Mouse (Mus musculus) midbrain, embryonic 16.5 days (tissue): ENCODE measurements around the gene Ccna2. TPM values are rescaled to one million over a fixed set of nuclear protein-coding genes. Genes with fewer than 3 reads are reported as not detected.

ENCODE experiments used
- ATAC-seq: fragments of 200-750 bp; cut with Nextera tagmentation; 2 replicates; pipeline ENCODE4 v1.8.0; 2017; ENCODE audit warnings: moderate TSS enrichment
- H3K27ac ChIP-seq: fragments of 300-500 bp; sonication (generic); 2 replicates; pipeline ENCODE4 v1.5.1; 2014; ENCODE audit warnings: mild to moderate bottlenecking, low read length, mixed read lengths
- H3K27me3 ChIP-seq: fragments of 300-500 bp; sonication (generic); 2 replicates; pipeline ENCODE4 v1.6.1; 2014; ENCODE audit warnings: low read depth, low read length, mixed read lengths; ENCODE audit not compliant: control insufficient read depth, insufficient read depth
- H3K36me3 ChIP-seq: fragments of 300-500 bp; sonication (generic); 2 replicates; pipeline ENCODE4 v1.6.1; 2014; ENCODE audit warnings: mild to moderate bottlenecking, low read length, moderate library complexity, mixed read lengths; ENCODE audit not compliant: control insufficient read depth, insufficient read depth
- H3K4me1 ChIP-seq: fragments of 300-500 bp; sonication (generic); 2 replicates; pipeline ENCODE4 v1.6.1; 2014; ENCODE audit warnings: mild to moderate bottlenecking, low read length, mixed read lengths; ENCODE audit not compliant: control insufficient read depth, insufficient read depth
- H3K4me2 ChIP-seq: fragments of 300-500 bp; sonication (generic); 2 replicates; pipeline ENCODE4 v1.6.1; 2014; ENCODE audit warnings: mild to moderate bottlenecking, low read length, mixed read lengths
- H3K4me3 ChIP-seq: fragments of 300-500 bp; sonication (generic); 2 replicates; pipeline ENCODE4 v1.5.1; 2014; ENCODE audit warnings: low read depth, mild to moderate bottlenecking, low read length, moderate library complexity, mixed read lengths
- H3K9ac ChIP-seq: fragments of 300-500 bp; sonication (generic); 2 replicates; pipeline ENCODE4 v1.6.1; 2014; ENCODE audit warnings: low read depth, low read length, mixed read lengths
- H3K9me3 ChIP-seq: fragments of 300-500 bp; sonication (generic); replicated peaks from 2 replicates; pipeline ENCODE4 v1.6.1; 2014; ENCODE audit warnings: mild to moderate bottlenecking, low read length, mixed read lengths; ENCODE audit not compliant: control insufficient read depth, poor library complexity, severe bottlenecking
- WGBS: fragments of 180-500 bp; shearing (Covaris S2); extraction: QIAGEN DNeasy Blood & Tissue Kit; methylation state at CpG from one replicate; pipeline ENCODE4 v1.1.7; 2014; 5-methylcytosine and 5-hydroxymethylcytosine counted together
- polyA plus RNA-seq: library from polyadenylated mRNA; unstranded; fragments of >200 nt; fragmentation: Nextera tagmentation; extraction: Ambion mirVana; gene quantifications from 2 replicates; pipeline ENCODE4 v1.2.1, GENCODE M21; 2015

Ccna2 gene
- polyA plus RNA-seq, 1 experiment from 2014 or later = 17.6 TPM

- no peaks in the 10 kb centered on the region for H3K36me3 ChIP-seq
- H3K4me1 ChIP-seq = peaks cover 3% of the 10 kb centered on the region; the same call in 1 of the 2 replicates
- whole genome bisulfite sequencing = 88% methylated on average over 6 of the region's 6 CpGs
- no peaks in the 10 kb centered on the region for H3K9me3 ChIP-seq
- H3K27ac ChIP-seq = no peak overlapping the region
- no peak overlapping the region for H3K4me2 ChIP-seq
- no peak overlapping the region for H3K9ac ChIP-seq
- H3K4me3 ChIP-seq = no peak overlapping the region
- no peaks in the 10 kb centered on the region for H3K27me3 ChIP-seq
- no peak for ATAC-seq
Observed at GRCm38 (mm10) chr3:36530345-36530744, 41.6 kb downstream of the Ccna2 start.

- Histone ChIP-seq H3K27ac (no peak overlapping the region), H3K36me3 (no peaks in the 10 kb centered on the region), H3K4me2 (no peak overlapping the region), H3K4me3 (no peak overlapping the region), H3K9me3 (no peaks in the 10 kb centered on the region), H3K27me3 (peaks cover 7% of the 10 kb centered on the region; the same call in 1 of the 2 replicates), H3K4me1 (peaks cover 3% of the 10 kb centered on the region; the same call in 1 of the 2 replicates), H3K9ac (no peak overlapping the region)
- WGBS = 82% methylated on average over 3 of the region's 3 CpGs
- ATAC-seq = no peak
Observed at GRCm38 (mm10) chr3:36524466-36524865, 47.5 kb downstream of the Ccna2 start.

- H3K4me1 ChIP-seq = peaks cover 3% of the 10 kb centered on the region; the same call in 1 of the 2 replicates
- peak overlapping the region; percentile 72 for H3K4me2 ChIP-seq
- H3K27ac ChIP-seq = no peak overlapping the region
- H3K4me3 ChIP-seq = no peak overlapping the region
- no peaks in the 10 kb centered on the region for H3K9me3 ChIP-seq
- no peaks in the 10 kb centered on the region for H3K36me3 ChIP-seq
- H3K27me3 ChIP-seq = peaks cover 7% of the 10 kb centered on the region; the same call in 1 of the 2 replicates
- no peak for ATAC-seq
- no peak overlapping the region for H3K9ac ChIP-seq
- WGBS = 0% methylated on average over 4 of the region's 4 CpGs
Observed at GRCm38 (mm10) chr3:36522137-36522536, 49.8 kb downstream of the Ccna2 start.

GRCm38 (mm10) chr3:36521073-36522060, 50.6 kb downstream of the Ccna2 start, which contains the start of gene Gm11549:
Gm11549 (minus strand) TSS chr3:36521813.
- H3K9ac ChIP-seq = peak within 1 kb of the TSS; percentile 61
- WGBS = 1% methylated on average over 51 of the region's 51 CpGs

GRCm38 (mm10) chr3:36516196-36516595, 55.8 kb downstream of the Ccna2 start:
- Histone ChIP-seq H3K27ac (no peak overlapping the region), H3K9ac (no peak overlapping the region), H3K4me2 (no peak overlapping the region), H3K4me3 (no peak overlapping the region), H3K4me1 (peaks cover 3% of the 10 kb centered on the region; the same call in 1 of the 2 replicates), H3K36me3 (no peaks in the 10 kb centered on the region), H3K9me3 (no peaks in the 10 kb centered on the region), H3K27me3 (peaks cover 7% of the 10 kb centered on the region)
- no peak for ATAC-seq
- WGBS = 91% methylated on average over 9 of the region's 9 CpGs

More at GRCm38 (mm10) chr3:36521073-36522060, 50.6 kb downstream of the Ccna2 start, which contains the start of gene Gm11549:
- Histone ChIP-seq H3K9me3 (no peaks in the 10 kb centered on the region), H3K36me3 (no peaks in the 10 kb centered on the region), H3K4me1 (peaks cover 3% of the 10 kb centered on the region; the same call in 1 of the 2 replicates), H3K4me3 (peak within 1 kb of the TSS; percentile 44), H3K27me3 (peaks cover 7% of the 10 kb centered on the region; the same call in 1 of the 2 replicates), H3K4me2 (peak within 1 kb of the TSS; percentile 72), H3K27ac (no peak within 1 kb of the TSS)
- peak; percentile 86 for ATAC-seq

Other genes with a start within 250 kb of the Ccna2 start
- gene Anxa5, start 96.3 kb downstream of the Ccna2 start, polyA plus RNA-seq = 54.2 and 56.7 TPM in 2 replicates
- gene 1810062G17Rik, start 96.2 kb downstream of the Ccna2 start, polyA plus RNA-seq = 0.28 and 0.40 TPM in 2 replicates
- gene Gm11549, start 50.3 kb downstream of the Ccna2 start, polyA plus RNA-seq = 0.30 and 0.35 TPM in 2 replicates
- gene Exosc9, start 19.5 kb downstream of the Ccna2 start, polyA plus RNA-seq = 79.6 and 84.9 TPM in 2 replicates
- gene Bbs7, start 41.3 kb upstream of the Ccna2 start, polyA plus RNA-seq = 25.8 and 26.7 TPM in 2 replicates
- 8.7 and 9.9 TPM in 2 replicates for gene Trpc3, start 118.0 kb upstream of the Ccna2 start, polyA plus RNA-seq